Mouse (Mus musculus): Measurements from ENCODE around the gene Gm49361. TPM values are rescaled to one million over a fixed set of nuclear protein-coding genes. Genes with fewer than 3 reads are reported as not detected.

Gene Gm49361
- not detected in 2 replicates for polyA plus RNA-seq (2016; fragmentation: Nextera tagmentation; extraction: Ambion mirVana)

DNA sequence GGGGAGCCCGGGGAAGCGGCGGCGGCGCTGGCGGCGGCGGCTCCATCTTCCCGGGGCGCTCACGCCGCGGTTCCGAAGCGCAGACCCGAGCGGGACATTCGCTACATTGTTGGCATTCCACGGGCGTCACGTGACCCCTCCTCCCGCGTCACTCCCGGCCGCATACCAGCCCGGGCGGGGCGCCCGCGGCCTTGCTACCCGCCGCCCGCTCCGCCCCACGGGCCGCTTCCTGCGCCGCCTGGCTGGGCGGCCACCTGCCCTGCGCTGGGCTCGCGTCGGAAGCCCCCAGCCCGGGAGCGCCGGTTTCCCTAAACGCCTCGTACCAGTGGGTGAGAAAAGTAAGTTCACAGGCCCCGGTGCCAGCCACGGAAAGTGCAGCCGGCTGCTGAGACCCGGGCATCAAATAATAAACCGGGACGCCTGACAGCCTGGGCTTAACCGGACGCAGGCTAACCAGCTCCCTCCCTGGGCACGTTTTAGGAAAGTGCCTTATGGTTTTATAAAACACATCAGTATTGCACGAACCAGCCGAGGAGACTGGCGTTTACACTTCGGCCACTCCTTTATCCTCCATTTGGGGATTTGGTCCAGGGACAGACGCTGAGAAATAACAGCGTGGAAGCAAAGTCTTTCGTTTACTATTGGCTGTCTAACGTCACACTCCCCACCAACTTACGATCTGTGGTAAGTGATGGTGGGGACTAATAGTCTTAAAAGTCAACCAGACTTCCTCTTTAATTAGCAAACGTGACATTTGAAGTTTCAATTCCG is at the start of gene Gm49361:
TSS of gene Gm49361 (minus strand) at position 103 of the 771 bp plus-strand sequence.
- under 1% methylated on average over 68 of the region's 68 CpGs for WGBS
- DNase-seq (ENCODE audit: low spot score), result peak; percentile 86
- Histone ChIP-seq H3K4me3 (peak within 1 kb of the TSS; percentile 95), H3K27ac (peak within 1 kb of the TSS; percentile 97), H3K4me1 (replicated peaks) (peaks cover 48% of the 10 kb centered on the region), H3K27me3 (ENCODE audit: insufficient read depth, poor library complexity, severe bottlenecking) (peaks cover 11% of the 10 kb centered on the region), H3K9me3 (no peaks in the 10 kb centered on the region), H3K36me3 (no peaks in the 10 kb centered on the region)

- H3K4me1 ChIP-seq (replicated peaks), result no peaks in the 10 kb centered on the region
- 89% methylated on average over 4 of the region's 4 CpGs for WGBS
- no peaks in the 10 kb centered on the region for H3K36me3 ChIP-seq
- H3K27ac ChIP-seq, result no peak overlapping the region
- H3K9me3 ChIP-seq, result no peaks in the 10 kb centered on the region
- DNase-seq (ENCODE audit: low spot score), result no peak
- no peaks in the 10 kb centered on the region for H3K27me3 ChIP-seq (ENCODE audit: insufficient read depth, poor library complexity, severe bottlenecking)
- no peak overlapping the region for H3K4me3 ChIP-seq
Observed at GRCm38 (mm10) chr14:57791171-57791570, 45.3 kb upstream of the Gm49361 start.

GRCm38 (mm10) chr14:57789759-57790158 is 43.9 kb upstream of the Gm49361 start:
- Histone ChIP-seq H3K27me3 (ENCODE audit: insufficient read depth, poor library complexity, severe bottlenecking) (no peaks in the 10 kb centered on the region), H3K27ac (no peak overlapping the region), H3K36me3 (no peaks in the 10 kb centered on the region), H3K9me3 (no peaks in the 10 kb centered on the region), H3K4me3 (no peak overlapping the region), H3K4me1 (replicated peaks) (no peaks in the 10 kb centered on the region)
- 90% methylated on average over 9 of the region's 9 CpGs for WGBS
- no peak for DNase-seq (ENCODE audit: low spot score)

DNA sequence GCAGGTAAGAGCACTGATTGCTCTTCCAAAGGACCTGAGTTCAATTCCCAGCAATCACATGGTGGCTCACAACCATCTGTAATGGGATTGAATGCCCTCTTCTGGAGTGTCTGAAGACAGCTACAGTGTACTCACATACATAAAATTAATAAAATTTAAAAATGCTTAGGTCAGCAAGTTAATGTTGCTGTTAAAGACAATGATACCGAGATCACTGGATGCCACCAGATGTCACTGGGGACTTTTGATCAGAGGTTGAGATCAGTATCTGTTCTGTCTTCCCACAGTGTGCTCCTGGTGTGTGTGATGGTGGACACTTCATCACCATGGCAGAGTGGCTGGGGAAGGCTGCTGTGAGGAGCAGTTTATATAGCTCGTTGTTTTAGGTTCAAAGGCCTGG is 43.4 kb upstream of the Gm49361 start:
- Histone ChIP-seq H3K36me3 (no peaks in the 10 kb centered on the region), H3K27ac (no peak overlapping the region), H3K4me3 (no peak overlapping the region), H3K27me3 (ENCODE audit: insufficient read depth, poor library complexity, severe bottlenecking) (no peaks in the 10 kb centered on the region), H3K4me1 (replicated peaks) (no peaks in the 10 kb centered on the region), H3K9me3 (no peaks in the 10 kb centered on the region)
- DNase-seq (ENCODE audit: low spot score), result no peak
- WGBS, result 78% methylated on average over 2 of the region's 2 CpGs

DNA sequence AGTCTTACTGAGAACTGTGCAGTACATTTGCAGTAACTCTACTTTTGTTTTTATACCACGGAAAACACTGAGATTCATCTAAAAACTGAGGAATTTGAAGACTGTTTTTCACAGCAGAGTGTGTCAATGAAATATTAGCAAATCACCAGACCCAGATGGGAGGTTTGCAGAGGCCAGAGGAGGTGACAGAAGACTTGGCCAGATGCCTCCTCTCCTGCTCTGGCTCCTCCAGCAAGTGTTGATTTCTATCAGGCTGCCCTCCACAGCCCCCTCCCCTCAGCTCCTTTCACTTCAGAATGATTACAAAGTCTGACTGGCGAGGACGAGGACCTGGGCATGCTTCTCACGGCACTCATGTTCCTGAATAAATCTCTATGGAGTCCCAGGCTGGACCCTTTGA is 41.5 kb upstream of the Gm49361 start:
- WGBS, result 71% methylated on average over 4 of the region's 4 CpGs
- no peak for DNase-seq (ENCODE audit: low spot score)

DNA sequence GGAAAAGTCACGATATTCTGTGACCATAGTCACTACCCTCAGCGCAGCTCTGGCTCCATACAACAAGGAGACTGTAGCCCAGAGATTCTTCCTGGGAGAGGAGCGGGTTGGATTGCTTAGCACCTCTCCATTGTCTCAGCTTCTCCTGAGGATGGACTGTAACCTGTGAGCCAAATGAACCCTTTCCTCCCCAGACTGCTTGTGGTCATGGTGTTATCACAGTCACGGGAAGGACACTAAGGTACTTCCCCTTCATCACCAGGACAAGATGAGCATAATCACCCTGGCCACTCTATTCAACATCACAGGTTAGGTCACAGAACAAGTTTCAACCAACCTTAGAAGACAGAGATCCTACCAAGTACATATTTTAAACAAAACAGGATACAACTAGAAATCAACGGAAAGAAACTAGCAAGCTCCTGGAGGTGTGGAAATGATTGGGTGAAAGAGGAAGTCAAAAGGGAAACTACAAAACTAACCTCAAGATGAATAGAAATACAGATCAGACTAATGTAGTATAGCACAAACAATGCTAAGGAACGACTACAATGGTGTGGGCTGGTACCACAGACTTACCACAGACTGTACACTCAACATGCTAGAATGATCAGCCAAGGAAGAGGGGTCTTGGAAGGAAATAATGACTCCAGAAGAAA is 26.4 kb upstream of the Gm49361 start:
- Histone ChIP-seq H3K27me3 (ENCODE audit: insufficient read depth, poor library complexity, severe bottlenecking) (no peaks in the 10 kb centered on the region), H3K27ac (no peak overlapping the region), H3K9me3 (no peaks in the 10 kb centered on the region), H3K4me3 (no peak overlapping the region), H3K36me3 (no peaks in the 10 kb centered on the region), H3K4me1 (replicated peaks) (no peaks in the 10 kb centered on the region)
- no peak for DNase-seq (ENCODE audit: low spot score)
- WGBS, result 87% methylated on average over 6 of the region's 6 CpGs

More for the DNA sequence above, 41.5 kb upstream of the Gm49361 start:
- Histone ChIP-seq H3K36me3 (no peaks in the 10 kb centered on the region), H3K27me3 (ENCODE audit: insufficient read depth, poor library complexity, severe bottlenecking) (no peaks in the 10 kb centered on the region), H3K4me1 (replicated peaks) (no peaks in the 10 kb centered on the region), H3K4me3 (no peak overlapping the region), H3K27ac (no peak overlapping the region), H3K9me3 (no peaks in the 10 kb centered on the region)

- Histone ChIP-seq H3K4me1 (replicated peaks) (no peaks in the 10 kb centered on the region), H3K27me3 (ENCODE audit: insufficient read depth, poor library complexity, severe bottlenecking) (no peaks in the 10 kb centered on the region), H3K4me3 (no peak overlapping the region), H3K36me3 (no peaks in the 10 kb centered on the region), H3K9me3 (no peaks in the 10 kb centered on the region), H3K27ac (no peak overlapping the region)
- 94% methylated on average over 5 of the region's 5 CpGs for WGBS
- no peak for DNase-seq (ENCODE audit: low spot score)
Observed at GRCm38 (mm10) chr14:57769102-57769501, 23.2 kb upstream of the Gm49361 start.

DNA sequence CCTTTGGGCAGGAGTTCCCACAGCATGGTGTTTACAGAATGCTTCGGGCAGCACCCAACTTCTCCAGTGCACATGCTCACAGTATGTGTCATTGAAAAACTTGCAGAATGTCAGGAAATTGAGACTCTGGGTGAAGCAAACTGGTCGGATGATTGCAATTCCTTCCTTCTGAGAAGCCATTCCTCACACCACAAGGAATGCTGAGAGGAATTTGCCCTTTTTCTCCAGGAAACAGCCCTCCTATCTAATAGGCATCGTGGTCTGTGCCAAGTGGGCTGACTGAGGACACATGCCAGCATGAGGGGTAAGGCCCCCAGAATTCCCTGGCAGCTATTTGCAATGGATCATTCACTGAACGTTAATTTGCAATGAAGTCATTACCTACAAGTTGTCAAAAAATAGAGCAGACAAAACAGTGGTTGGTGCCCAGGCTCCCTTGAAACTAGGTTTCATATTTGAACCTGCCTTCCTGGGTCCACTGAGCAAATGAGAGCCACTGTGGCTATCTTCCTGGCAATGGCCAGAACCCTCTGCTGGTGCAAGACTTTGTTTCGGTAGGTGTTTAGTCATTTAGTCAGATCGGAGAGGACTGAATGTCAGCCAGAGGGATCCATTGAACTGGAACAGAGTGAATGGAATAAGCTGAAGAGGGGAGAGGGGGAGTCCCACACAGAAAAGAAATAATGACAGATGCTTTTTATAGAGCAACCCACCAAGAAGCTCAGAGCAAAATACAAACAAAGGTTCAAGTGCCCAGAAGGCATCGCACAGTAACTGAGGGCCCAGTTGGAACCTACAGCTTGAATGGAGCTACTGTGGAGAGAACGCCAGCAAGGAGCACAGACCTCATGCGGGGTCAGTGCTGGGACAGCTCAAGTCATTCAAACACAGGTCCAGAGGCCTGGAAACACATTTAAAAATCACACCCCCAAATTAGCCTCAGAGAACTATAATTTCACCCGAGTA is 14.8 kb upstream of the Gm49361 start:
- H3K27ac ChIP-seq, result 0 out of 2 replicates have a peak overlapping the region, but pooled peaks have one; percentile 17
- H3K4me3 ChIP-seq, result no peak overlapping the region
- no peaks in the 10 kb centered on the region for H3K36me3 ChIP-seq
- WGBS, result 43% methylated on average over 10 of the region's 10 CpGs
- H3K9me3 ChIP-seq, result no peaks in the 10 kb centered on the region
- no peak for DNase-seq (ENCODE audit: low spot score)
- H3K4me1 ChIP-seq (replicated peaks), result peaks cover 16% of the 10 kb centered on the region
- 0 out of 2 replicates have a peak, but pooled peaks cover 4% of the 10 kb centered on the region for H3K27me3 ChIP-seq (ENCODE audit: insufficient read depth, poor library complexity, severe bottlenecking)

GRCm38 (mm10) chr14:57758237-57758636 is 12.3 kb upstream of the Gm49361 start, which contains the start of gene Lats2:
Lats2 (minus strand) TSS chr14:57758388.
- Histone ChIP-seq H3K4me1 (replicated peaks) (peaks cover 24% of the 10 kb centered on the region), H3K27ac (no peak within 1 kb of the TSS), H3K4me3 (no peak within 1 kb of the TSS), H3K36me3 (no peaks in the 10 kb centered on the region), H3K27me3 (ENCODE audit: insufficient read depth, poor library complexity, severe bottlenecking) (0 out of 2 replicates have a peak, but pooled peaks cover 4% of the 10 kb centered on the region), H3K9me3 (no peaks in the 10 kb centered on the region)
- 78% methylated on average over 4 of the region's 4 CpGs for WGBS
- no peak for DNase-seq (ENCODE audit: low spot score)

DNA sequence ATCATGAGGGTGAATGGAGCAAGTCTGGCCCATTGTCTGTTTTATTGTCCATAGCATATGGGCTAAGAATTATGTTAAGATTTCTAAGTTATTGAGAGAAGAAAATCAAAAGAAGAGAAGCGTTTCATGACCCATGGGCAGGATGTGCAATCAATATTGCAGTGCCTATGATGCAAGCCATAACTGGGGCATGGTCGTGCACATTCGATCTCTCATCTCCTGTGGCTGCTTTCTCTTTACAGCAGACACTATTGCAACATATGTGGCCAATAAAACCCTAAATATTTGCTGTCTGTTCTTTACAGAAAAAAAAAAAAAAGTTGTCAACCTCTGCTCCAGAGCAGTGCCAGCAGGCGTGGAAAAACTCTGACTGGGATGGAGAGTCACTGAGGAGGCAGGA is 10.2 kb upstream of the Gm49361 start:
- Histone ChIP-seq H3K4me1 (replicated peaks) (peaks cover 20% of the 10 kb centered on the region), H3K36me3 (no peaks in the 10 kb centered on the region), H3K4me3 (no peak overlapping the region), H3K27ac (no peak overlapping the region), H3K9me3 (no peaks in the 10 kb centered on the region), H3K27me3 (ENCODE audit: insufficient read depth, poor library complexity, severe bottlenecking) (no peaks in the 10 kb centered on the region)
- WGBS, result 89% methylated on average over 4 of the region's 4 CpGs
- DNase-seq (ENCODE audit: low spot score), result no peak

DNA sequence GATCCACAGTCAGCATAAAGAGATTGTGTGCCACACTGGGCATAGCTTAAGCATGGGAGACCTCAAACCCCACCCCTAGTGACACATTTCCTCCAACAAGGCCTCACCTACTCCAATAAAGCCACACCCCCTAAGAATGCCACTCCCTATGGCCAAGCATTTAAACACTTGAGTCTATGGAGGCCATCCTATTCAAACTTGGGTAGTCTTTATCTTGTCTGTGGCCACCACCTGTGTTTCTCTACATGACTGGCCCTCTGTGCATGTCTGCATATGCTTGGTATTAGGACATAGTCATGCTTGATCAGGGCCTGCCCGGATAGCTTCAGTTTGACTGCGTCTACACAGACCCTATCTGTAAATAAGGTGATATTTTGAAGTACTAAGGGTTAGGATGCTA is 9.8 kb upstream of the Gm49361 start:
- no peak for DNase-seq (ENCODE audit: low spot score)

DNA sequence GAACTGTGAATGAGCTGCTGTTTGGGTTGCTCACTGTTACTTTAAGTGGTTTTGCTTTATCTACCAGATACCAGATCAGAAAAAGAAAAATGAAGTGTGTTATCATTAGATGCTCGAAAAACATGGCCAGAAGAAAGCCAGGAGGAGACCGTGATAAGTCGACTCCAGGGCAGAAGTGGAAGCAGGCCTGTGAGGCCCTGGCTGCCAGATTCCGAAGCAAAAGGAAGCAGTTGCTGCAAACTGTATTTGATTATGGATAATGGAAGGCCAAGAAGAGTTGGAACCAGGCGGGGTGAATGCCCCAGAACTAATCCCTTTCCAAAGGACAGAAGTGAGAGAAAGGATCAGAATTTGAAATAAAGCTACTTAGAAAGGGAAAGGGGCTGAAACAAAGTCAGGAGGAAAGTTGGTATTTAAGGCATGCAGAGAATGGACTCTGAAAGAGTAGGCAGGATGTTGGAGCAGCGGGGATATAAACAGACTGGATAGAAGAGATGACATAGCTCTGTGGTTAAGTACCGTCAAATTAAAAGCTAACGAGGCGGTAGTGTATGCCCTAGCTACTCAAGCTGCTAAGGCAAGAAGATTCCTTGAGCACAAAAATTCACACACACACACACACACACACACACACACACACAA is 7.6 kb upstream of the Gm49361 start:
- peaks cover 9% of the 10 kb centered on the region for H3K4me1 ChIP-seq (replicated peaks)
- H3K9me3 ChIP-seq, result no peaks in the 10 kb centered on the region
- WGBS, result 33% methylated on average over 9 of the region's 9 CpGs
- H3K27me3 ChIP-seq (ENCODE audit: insufficient read depth, poor library complexity, severe bottlenecking), result no peaks in the 10 kb centered on the region
- peak overlapping the region; percentile 59; the same call in 1 of the 2 replicates for H3K27ac ChIP-seq
- H3K36me3 ChIP-seq, result no peaks in the 10 kb centered on the region
- H3K4me3 ChIP-seq, result no peak overlapping the region
- no peak for DNase-seq (ENCODE audit: low spot score)

More for the DNA sequence above, 9.8 kb upstream of the Gm49361 start:
- WGBS, result 91% methylated on average over 2 of the region's 2 CpGs
- H3K27ac ChIP-seq, result no peak overlapping the region
- no peaks in the 10 kb centered on the region for H3K27me3 ChIP-seq (ENCODE audit: insufficient read depth, poor library complexity, severe bottlenecking)
- H3K4me1 ChIP-seq (replicated peaks), result peaks cover 16% of the 10 kb centered on the region
- no peaks in the 10 kb centered on the region for H3K36me3 ChIP-seq
- no peaks in the 10 kb centered on the region for H3K9me3 ChIP-seq
- no peak overlapping the region for H3K4me3 ChIP-seq

Data from hindbrain, embryonic 10.5 days (tissue).